In genomic region chr15:82221104-82221860, GRCm38 (mm10) we compare ENCODE assay signal across 18 mouse cellular contexts. TPM values are rescaled to one million over a fixed set of nuclear protein-coding genes. Genes with fewer than 3 reads are reported as not detected.
DNase-seq lines count a peak whose midpoint lies in the region; ATAC-seq and TF ChIP-seq lines count a peak whose summit lies in the region.
"Had no signal": no experiment of that assay in that cellular context is flagged by ENCODE, and none has a peak within 500 bp of the region (broad histone marks: within the 10 kb centered on the region; RNA-seq: fewer than 3 reads in every experiment).

No protein-coding gene starts in this region.

- ATAC-seq in midbrain, postnatal 0 days (ENCODE audit: low FRiP score), result no peak
- ATAC-seq in midbrain, embryonic 16.5 days, result no peak

- H3K79me2 ChIP-seq in myocyte (ENCODE audit: control insufficient read depth, insufficient read depth), result no peaks in the 10 kb centered on the region

- intact Hi-C loops in gastrocnemius, adult 2 months (cut with DNase I), result no loop called here

- H3K9ac ChIP-seq in midbrain, postnatal 0 days (replicated peaks; ENCODE audit: low read length, poor library complexity, severe bottlenecking), result no peak overlapping the region
- no peak overlapping the region for H3K9ac ChIP-seq in midbrain, embryonic 16.5 days (ENCODE audit: low read depth, low read length)
- H3K9ac ChIP-seq: embryonic facial prominence, embryonic 12.5 days; lung, embryonic 15.5 days; neural tube, embryonic 12.5 days had no signal

- H3K4me1 ChIP-seq in midbrain, postnatal 0 days (ENCODE audit: insufficient read depth, low read length), result 0 out of 2 replicates have a peak, but pooled peaks cover 2% of the 10 kb centered on the region
- H3K4me1 ChIP-seq in midbrain, embryonic 16.5 days (ENCODE audit: control insufficient read depth, insufficient read depth, low read length), result peaks cover 8% of the 10 kb centered on the region; the same call in 1 of the 2 replicates

- peak; percentile 40 for TF ChIP-seq CTCF in gastrocnemius, adult 2 months (IDR thresholded peaks at IDR 0.05)
- TF ChIP-seq CTCF in midbrain, postnatal 0 days (IDR thresholded peaks at IDR 0.05), result 0 out of 2 replicates have a peak, but pooled peaks have one; percentile 21

- H3K4me3 ChIP-seq in gastrocnemius, adult 2 months, result no peak overlapping the region
- no peak overlapping the region for H3K4me3 ChIP-seq in midbrain, postnatal 0 days (ENCODE audit: low read depth, low read length)
- H3K4me3 ChIP-seq in midbrain, embryonic 16.5 days (ENCODE audit: low read depth, low read length), result no peak overlapping the region
- H3K4me3 ChIP-seq in myocyte, result no peak overlapping the region
- H3K4me3 ChIP-seq: embryonic facial prominence, embryonic 12.5 days; lung, embryonic 15.5 days; neural tube, embryonic 12.5 days had no signal

- H3K36me3 ChIP-seq in midbrain, postnatal 0 days (ENCODE audit: insufficient read depth, low read length), result no peaks in the 10 kb centered on the region
- no peaks in the 10 kb centered on the region for H3K36me3 ChIP-seq in midbrain, embryonic 16.5 days (ENCODE audit: control insufficient read depth, insufficient read depth, low read length)
- H3K36me3 ChIP-seq in myocyte (ENCODE audit: control insufficient read depth, insufficient read depth), result no peaks in the 10 kb centered on the region
- H3K36me3 ChIP-seq: embryonic facial prominence, embryonic 12.5 days; lung, embryonic 15.5 days; neural tube, embryonic 12.5 days had no signal

- no peak overlapping the region for H3K4me2 ChIP-seq in midbrain, postnatal 0 days (ENCODE audit: low read depth, low read length, poor library complexity, severe bottlenecking)
- no peak overlapping the region for H3K4me2 ChIP-seq in midbrain, embryonic 16.5 days (ENCODE audit: low read length)
- no peak overlapping the region for H3K4me2 ChIP-seq in myocyte (ENCODE audit: low read depth)
- H3K4me2 ChIP-seq: embryonic facial prominence, embryonic 12.5 days; lung, embryonic 15.5 days; neural tube, embryonic 12.5 days had no signal

- TF ChIP-seq POLR2A in myocyte (IDR thresholded peaks at IDR 0.05; ENCODE audit: insufficient read length, low read depth), result no peak

- H3K27ac ChIP-seq in gastrocnemius, adult 2 months, result no peak overlapping the region
- no peak overlapping the region for H3K27ac ChIP-seq in midbrain, postnatal 0 days (ENCODE audit: low read depth, low read length)
- no peak overlapping the region for H3K27ac ChIP-seq in midbrain, embryonic 16.5 days (ENCODE audit: low read length)
- H3K27ac ChIP-seq: embryonic facial prominence, embryonic 12.5 days; lung, embryonic 15.5 days; neural tube, embryonic 12.5 days had no signal

- no peak for DNase-seq in gastrocnemius, adult 2 months
- no peak for DNase-seq in gastrocnemius, postnatal 25 days
- DNase-seq in midbrain, postnatal 0 days (ENCODE audit: low spot score), result no peak
- DNase-seq in ES-CJ7 (ENCODE audit: low read depth, low spot score), result peak; percentile 63
- no peak for DNase-seq in right cerebral cortex, adult 2 months (ENCODE audit: low spot score in 2 of 2)
- no peak for DNase-seq in frontal cortex, adult 2 months (ENCODE audit: extremely low spot score in 1 of 2, low spot score in 1 of 2)
- DNase-seq: adrenal gland, postnatal 10 days; cerebellum, adult 11-12 months; heart, adult 11 months; kidney, adult 8-10 months; right cerebral cortex, adult 18-20 months had no signal

- H3ac ChIP-seq in myocyte (ENCODE audit: control insufficient read depth, insufficient read length), result no peak overlapping the region

- H3K27me3 ChIP-seq in midbrain, postnatal 0 days (ENCODE audit: insufficient read depth, low read length), result peaks cover 8% of the 10 kb centered on the region
- peaks cover 6% of the 10 kb centered on the region; the same call in 1 of the 2 replicates for H3K27me3 ChIP-seq in midbrain, embryonic 16.5 days (ENCODE audit: control insufficient read depth, insufficient read depth, low read depth, low read length)
- H3K27me3 ChIP-seq in myocyte (ENCODE audit: control insufficient read depth, insufficient read depth, insufficient read length), result no peaks in the 10 kb centered on the region

- 63% methylated on average over 14 of the region's 14 CpGs for WGBS in midbrain, postnatal 0 days
- WGBS in midbrain, embryonic 16.5 days, result 66% methylated on average over 14 of the region's 14 CpGs

- H3K9me3 ChIP-seq in midbrain, postnatal 0 days (ENCODE audit: low read length), result no peaks in the 10 kb centered on the region
- H3K9me3 ChIP-seq in midbrain, embryonic 16.5 days (replicated peaks; ENCODE audit: control insufficient read depth, low read length, poor library complexity, severe bottlenecking), result no peaks in the 10 kb centered on the region
- H3K9me3 ChIP-seq: embryonic facial prominence, embryonic 12.5 days; lung, embryonic 15.5 days; neural tube, embryonic 12.5 days had no signal

TF ChIP-seq in myocyte, 11 proteins besides CTCF, POLR2A, EP300 and RAD21:
- TF ChIP-seq TCF12 (IDR thresholded peaks at IDR 0.05; ENCODE audit: insufficient read depth, poor library complexity, severe bottlenecking), result peak; percentile 33
- TF ChIP-seq MAX (IDR thresholded peaks at IDR 0.05; ENCODE audit: low read depth), result no peak
- peak; percentile 75 to 82 (median 81) for TF ChIP-seq MYOD1 (IDR thresholded peaks at IDR 0.05; ENCODE audit: control insufficient read depth in 1 of 3, insufficient read length in 2 of 3, low read depth in 2 of 3)

RNA-seq across cellular contexts. Expression of gene Tnfrsf13c, which starts 2.9 kb away (rescaled TPM):
- not detected for total RNA-seq in gastrocnemius, adult 2 months (2021)
- not detected for total RNA-seq in gastrocnemius, postnatal 25 days (2021)
- total RNA-seq in midbrain, postnatal 0 days (2014; rRNA removed), result 0.94 and 2.1 TPM in 2 replicates
- polyA plus RNA-seq in midbrain, postnatal 0 days (2015; fragmentation: Nextera tagmentation; extraction: Ambion mirVana), result 0.18 and 0.27 TPM in 2 replicates
- 0.14 TPM in 1 of 2 replicates, not detected in the other for polyA plus RNA-seq in midbrain, embryonic 16.5 days (2015; fragmentation: Nextera tagmentation; extraction: Ambion mirVana)
- 0.14 TPM for polyA plus RNA-seq in myocyte (2012; fragmentation: generic; extraction: Trizol)
- polyA plus RNA-seq in frontal cortex, adult 2 months (2012; rRNA removed), result 1.4 and 2.6 TPM in 2 replicates

RNA-seq across cellular contexts. Expression of gene Shisa8, which starts 8.7 kb away (rescaled TPM):
- not detected for total RNA-seq in gastrocnemius, adult 2 months (2021)
- total RNA-seq in gastrocnemius, postnatal 25 days (2021), result not detected
- total RNA-seq in midbrain, postnatal 0 days (2014; rRNA removed), result 6.5 and 7.6 TPM in 2 replicates
- polyA plus RNA-seq in midbrain, postnatal 0 days (2015; fragmentation: Nextera tagmentation; extraction: Ambion mirVana), result 1.6 and 2.2 TPM in 2 replicates
- 0.77 and 1.0 TPM in 2 replicates for polyA plus RNA-seq in midbrain, embryonic 16.5 days (2015; fragmentation: Nextera tagmentation; extraction: Ambion mirVana)
- 0.13 TPM for polyA plus RNA-seq in myocyte (2012; fragmentation: generic; extraction: Trizol)
- 57.1 and 79.6 TPM in 2 replicates for polyA plus RNA-seq in frontal cortex, adult 2 months (2012; rRNA removed)
- total RNA-seq: megakaryocyte-erythroid progenitor cell, adult 5-6 weeks had no signal

RNA-seq across cellular contexts. Expression of gene Cenpm, which starts 23.3 kb away (rescaled TPM):
- total RNA-seq in gastrocnemius, adult 2 months (2021), result not detected
- under 1 TPM in 1 of 2 experiments, not detected in 1; 0.75 TPM for total RNA-seq in gastrocnemius, postnatal 25 days (2021)
- 5.2 and 17.9 TPM in 2 replicates for total RNA-seq in midbrain, postnatal 0 days (2014; rRNA removed)
- 10.2 TPM in 2 replicates for polyA plus RNA-seq in midbrain, postnatal 0 days (2015; fragmentation: Nextera tagmentation; extraction: Ambion mirVana)
- polyA plus RNA-seq in midbrain, embryonic 16.5 days (2015; fragmentation: Nextera tagmentation; extraction: Ambion mirVana), result 12.7 and 13.9 TPM in 2 replicates
- 28.1 TPM for polyA plus RNA-seq in myocyte (2012; fragmentation: generic; extraction: Trizol)
- polyA plus RNA-seq in frontal cortex, adult 2 months (2012; rRNA removed), result 6.4 and 9.1 TPM in 2 replicates

RNA-seq across cellular contexts. Expression of gene 1500009C09Rik, which starts 30.9 kb away (rescaled TPM):
- total RNA-seq in gastrocnemius, adult 2 months (2021), result not detected
- total RNA-seq in gastrocnemius, postnatal 25 days (2021), result not detected
- 139 and 156 TPM in 2 replicates for total RNA-seq in midbrain, postnatal 0 days (2014; rRNA removed)
- polyA plus RNA-seq in midbrain, postnatal 0 days (2015; fragmentation: Nextera tagmentation; extraction: Ambion mirVana), result 15.4 and 17.9 TPM in 2 replicates
- polyA plus RNA-seq in midbrain, embryonic 16.5 days (2015; fragmentation: Nextera tagmentation; extraction: Ambion mirVana), result 21.0 and 21.7 TPM in 2 replicates
- polyA plus RNA-seq in myocyte (2012; fragmentation: generic; extraction: Trizol), result not detected
- 176 and 182 TPM in 2 replicates for polyA plus RNA-seq in frontal cortex, adult 2 months (2012; rRNA removed)
- total RNA-seq: hematopoietic stem cell, adult 5-6 weeks; megakaryocyte-erythroid progenitor cell, adult 5-6 weeks had no signal
- polyA plus RNA-seq: embryonic facial prominence, embryonic 12.5 days; lung, embryonic 15.5 days had no signal

RNA-seq across cellular contexts. Expression of gene Sept3, which starts 53.4 kb away (rescaled TPM):
- under 1 TPM; 0.41 to 0.45 TPM for total RNA-seq in gastrocnemius, adult 2 months (2021)
- under 1 TPM; 0.54 to 1.00 TPM for total RNA-seq in gastrocnemius, postnatal 25 days (2021)
- 480 and 506 TPM in 2 replicates for total RNA-seq in midbrain, postnatal 0 days (2014; rRNA removed)
- polyA plus RNA-seq in midbrain, postnatal 0 days (2015; fragmentation: Nextera tagmentation; extraction: Ambion mirVana), result 369 and 404 TPM in 2 replicates
- polyA plus RNA-seq in midbrain, embryonic 16.5 days (2015; fragmentation: Nextera tagmentation; extraction: Ambion mirVana), result 406 and 437 TPM in 2 replicates
- 0.01 TPM for polyA plus RNA-seq in myocyte (2012; fragmentation: generic; extraction: Trizol)
- 344 and 374 TPM in 2 replicates for polyA plus RNA-seq in frontal cortex, adult 2 months (2012; rRNA removed)

Comparison
In these comparisons a context has a peak if more than half of its experiments do, and no peak if none do; other contexts are left out.
1. RNA of gene Shisa8, which starts 8.7 kb away (polyA plus RNA-seq): 57.1 to 79.6 TPM in frontal cortex, adult 2 months; 1.6 to 2.2 TPM in midbrain, postnatal 0 days, 0.77 to 1.0 TPM in midbrain, embryonic 16.5 days and 0.13 TPM in myocyte (single experiment); every median in the first group is over 10 times any median in the second.